Mouse (Mus musculus) ES-Bruce4 (cell line): ENCODE measurements around the gene Kcng4. TPM values are rescaled to one million over a fixed set of nuclear protein-coding genes. Genes with fewer than 3 reads are reported as not detected.
A peak's percentile ranks its signal among the peaks of the same experiment; 100 is the strongest.

ENCODE experiments used
- H3K27ac ChIP-seq: 2 replicates; pipeline ENCODE4 v1.5.1; 2012; ENCODE audit warnings: low read length, inconsistent platforms; ENCODE audit not compliant: insufficient read depth
- H3K27me3 ChIP-seq: 2 replicates; pipeline ENCODE4 v1.6.1; 2012; ENCODE audit warnings: mild to moderate bottlenecking, low read length, inconsistent platforms; ENCODE audit not compliant: control insufficient read depth, poor library complexity, insufficient read depth, severe bottlenecking
- H3K36me3 ChIP-seq: 2 replicates; pipeline ENCODE4 v1.6.1; 2012; ENCODE audit warnings: inconsistent platforms, mild to moderate bottlenecking, low read length, moderate library complexity; ENCODE audit not compliant: control insufficient read depth, poor library complexity, insufficient read depth, severe bottlenecking
- H3K4me1 ChIP-seq: one replicate; pipeline ENCODE4 v1.8.1; 2011; ENCODE audit warnings: low read length; ENCODE audit not compliant: control insufficient read depth, insufficient read depth
- H3K4me3 ChIP-seq: 2 replicates; pipeline ENCODE4 v1.5.1; 2011; ENCODE audit warnings: low read depth, mild to moderate bottlenecking, low read length
- H3K9ac ChIP-seq: 2 replicates; pipeline ENCODE4 v1.6.1; 2012; ENCODE audit warnings: low read depth, mild to moderate bottlenecking, inconsistent platforms; ENCODE audit not compliant: poor library complexity, severe bottlenecking
- H3K9me3 ChIP-seq: replicated peaks from 2 replicates; pipeline ENCODE4 v1.6.1; 2012; ENCODE audit warnings: mild to moderate bottlenecking, low read length, inconsistent platforms; ENCODE audit not compliant: control insufficient read depth, poor library complexity, insufficient read depth, severe bottlenecking
- CTCF ChIP-seq: IDR thresholded peaks from one replicate; pipeline ENCODE4 v1.8.1; 2011; ENCODE audit warnings: low read depth, low read length
- EP300 ChIP-seq: IDR thresholded peaks from 2 replicates; pipeline ENCODE4 v1.6.1; 2011; ENCODE audit warnings: low read depth, low read length; ENCODE audit not compliant: insufficient read depth
- POLR2A ChIP-seq: IDR thresholded peaks from one replicate; pipeline ENCODE4 v1.8.1; 2011; ENCODE audit warnings: low read length; ENCODE audit not compliant: insufficient read depth
- polyA plus RNA-seq: library from polyadenylated mRNA; stranded (reverse); fragments of >200 nt; gene quantifications from 2 replicates; pipeline ENCODE4 v1.2.4, GENCODE M21; 2011; ENCODE audit warnings: low read depth; ENCODE audit not compliant: missing spikeins, insufficient read depth, insufficient read length

The Kcng4 gene
- polyA plus RNA-seq, 1 experiment: not detected

GRCm38 (mm10) chr8:119623061-119623460 is 12.4 kb downstream of the Kcng4 start:
- H3K9ac ChIP-seq: no peak overlapping the region
- no peak overlapping the region for H3K27ac ChIP-seq
- no peaks in the 10 kb centered on the region for H3K27me3 ChIP-seq
- H3K4me1 ChIP-seq: peaks cover 13% of the 10 kb centered on the region
- no peaks in the 10 kb centered on the region for H3K36me3 ChIP-seq
- no peaks in the 10 kb centered on the region for H3K9me3 ChIP-seq
- TF ChIP-seq EP300 (no peak), CTCF (no peak), POLR2A (no peak)
- H3K4me3 ChIP-seq: no peak overlapping the region

GRCm38 (mm10) chr8:119622555-119622954 is 12.9 kb downstream of the Kcng4 start:
- Histone ChIP-seq H3K27ac (no peak overlapping the region), H3K27me3 (no peaks in the 10 kb centered on the region), H3K4me3 (no peak overlapping the region), H3K9me3 (no peaks in the 10 kb centered on the region), H3K9ac (no peak overlapping the region), H3K4me1 (peaks cover 9% of the 10 kb centered on the region), H3K36me3 (no peaks in the 10 kb centered on the region)
- TF ChIP-seq CTCF (no peak), EP300 (no peak), POLR2A (no peak)

GRCm38 (mm10) chr8:119620848-119621465 is 14.5 kb downstream of the Kcng4 start:
- no peaks in the 10 kb centered on the region for H3K27me3 ChIP-seq
- no peak overlapping the region for H3K9ac ChIP-seq
- peaks cover 5% of the 10 kb centered on the region for H3K4me1 ChIP-seq
- H3K9me3 ChIP-seq: no peaks in the 10 kb centered on the region
- no peaks in the 10 kb centered on the region for H3K36me3 ChIP-seq
- TF ChIP-seq POLR2A (no peak), EP300 (peak; percentile 79)
- H3K4me3 ChIP-seq: no peak overlapping the region
- peak overlapping the region; percentile 14; the same call in 1 of the 2 replicates for H3K27ac ChIP-seq

- peak overlapping the region; percentile 14; the same call in 1 of the 2 replicates for H3K27ac ChIP-seq
- no peak overlapping the region for H3K9ac ChIP-seq
- no peaks in the 10 kb centered on the region for H3K9me3 ChIP-seq
- no peak overlapping the region for H3K4me3 ChIP-seq
- no peaks in the 10 kb centered on the region for H3K36me3 ChIP-seq
- no peaks in the 10 kb centered on the region for H3K27me3 ChIP-seq
- H3K4me1 ChIP-seq: peaks cover 5% of the 10 kb centered on the region
- no peak for TF ChIP-seq POLR2A
- TF ChIP-seq CTCF: no peak
- TF ChIP-seq EP300: no peak
Measured at GRCm38 (mm10) chr8:119620116-119620840, 15.2 kb downstream of the Kcng4 start.

DNA sequence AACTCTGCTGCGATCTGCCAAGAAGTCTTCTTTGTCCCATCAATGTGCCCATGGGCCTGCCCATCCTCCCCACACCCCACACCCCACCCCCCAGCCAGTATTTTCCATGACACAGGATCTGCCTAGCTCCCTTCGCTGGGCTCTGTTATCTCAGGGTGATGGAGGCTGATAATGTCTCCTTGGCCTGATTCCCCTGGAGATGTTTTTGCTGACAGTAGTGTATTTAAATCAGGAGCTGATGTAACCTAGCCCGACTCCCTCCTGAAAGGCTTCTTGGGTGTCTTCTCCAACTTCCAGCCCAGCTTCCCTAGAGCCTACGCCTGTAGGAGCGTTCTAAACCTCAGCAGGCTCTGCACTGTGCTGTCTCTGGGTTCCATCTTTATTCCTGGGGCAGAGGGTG is 16.6 kb downstream of the Kcng4 start:
- Histone ChIP-seq H3K9ac (no peak overlapping the region), H3K27me3 (no peaks in the 10 kb centered on the region), H3K4me3 (no peak overlapping the region), H3K27ac (0 out of 2 replicates have a peak overlapping the region, but pooled peaks have one; percentile 31), H3K4me1 (peaks cover 5% of the 10 kb centered on the region), H3K9me3 (no peaks in the 10 kb centered on the region), H3K36me3 (no peaks in the 10 kb centered on the region)
- no peak for TF ChIP-seq CTCF
- no peak for TF ChIP-seq EP300
- TF ChIP-seq POLR2A: no peak

DNA sequence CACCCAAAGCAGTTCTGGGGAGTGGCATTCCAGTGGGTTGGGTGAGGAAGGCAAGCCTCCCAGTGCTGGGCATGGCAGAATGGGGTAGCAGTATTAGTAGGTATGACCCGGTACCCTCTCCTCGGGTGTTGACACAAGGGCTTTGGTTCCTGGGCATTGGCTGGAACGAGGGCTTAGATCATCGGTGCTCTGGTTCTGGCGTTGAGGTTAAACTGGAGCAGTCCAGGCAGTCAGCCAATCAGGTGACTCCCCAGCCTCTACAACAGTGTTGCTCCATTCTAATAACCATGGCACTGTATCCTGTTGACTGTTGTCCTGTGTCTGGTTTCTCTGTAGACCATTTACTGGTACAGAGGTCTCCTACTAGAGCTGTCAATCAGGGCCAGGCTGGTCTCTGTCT is 17.9 kb downstream of the Kcng4 start:
- Histone ChIP-seq H3K9me3 (no peaks in the 10 kb centered on the region), H3K9ac (no peak overlapping the region), H3K27ac (no peak overlapping the region), H3K36me3 (no peaks in the 10 kb centered on the region), H3K27me3 (no peaks in the 10 kb centered on the region), H3K4me3 (no peak overlapping the region), H3K4me1 (peaks cover 5% of the 10 kb centered on the region)
- TF ChIP-seq CTCF (no peak), EP300 (no peak), POLR2A (no peak)
